Mouse (Mus musculus): ENCODE data around the gene Fnbp1. TPM values are rescaled to one million over a fixed set of nuclear protein-coding genes. Genes with fewer than 3 reads are reported as not detected.

The Fnbp1 gene
- polyA plus RNA-seq, 1 experiment: 46.3 TPM

DNA sequence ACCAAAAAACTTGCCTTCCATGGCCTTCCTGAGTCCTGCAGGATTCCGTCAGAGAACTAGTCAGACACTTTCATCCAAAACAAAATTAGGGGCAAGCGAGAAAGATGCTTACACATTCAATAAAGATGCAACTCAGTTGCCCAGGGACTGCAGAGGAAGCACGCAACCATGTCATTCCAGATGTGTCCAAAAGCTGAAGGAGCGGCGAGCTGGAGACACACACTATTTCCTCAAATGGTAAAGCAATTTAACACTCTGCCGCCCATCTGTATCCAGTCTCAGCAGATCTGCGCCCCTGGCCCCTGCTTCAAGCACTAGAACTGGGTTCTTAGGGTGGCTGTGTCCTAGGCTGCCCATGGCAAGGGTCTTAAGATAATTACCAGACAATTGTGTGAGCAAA lies 66.0 kb downstream of the Fnbp1 start:
- DNase-seq (ENCODE audit: low read depth): no peak
- no peak for TF ChIP-seq POLR2A (IDR thresholded peaks at IDR 0.05; ENCODE audit: borderline replicate concordance, extremely low read depth, insufficient read depth, insufficient read length, poor library complexity, severe bottlenecking)
- no peak for TF ChIP-seq CTCF (IDR thresholded peaks at IDR 0.05; ENCODE audit: borderline replicate concordance, extremely low read depth, insufficient read depth, insufficient read length)

DNA sequence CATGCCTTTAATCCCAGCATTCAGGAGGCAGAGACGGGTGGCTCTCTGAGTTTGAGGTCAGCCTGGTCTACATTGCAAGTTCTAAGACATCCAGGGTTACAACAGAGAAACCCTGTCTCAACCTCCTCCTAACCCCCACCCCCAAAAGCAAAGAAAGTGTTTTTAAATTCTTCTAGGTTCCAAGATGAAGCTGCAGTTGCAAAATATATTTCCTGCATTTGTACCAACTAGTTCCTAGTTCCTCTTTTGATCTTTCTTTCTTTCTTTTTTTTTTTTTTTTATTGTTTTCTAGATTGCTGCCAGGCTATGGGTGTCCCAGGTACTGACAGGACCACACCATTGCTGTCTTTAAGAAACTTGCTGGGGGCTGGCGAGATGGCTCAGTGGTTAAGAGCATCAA lies 66.6 kb downstream of the Fnbp1 start:
- TF ChIP-seq POLR2A (IDR thresholded peaks at IDR 0.05; ENCODE audit: borderline replicate concordance, extremely low read depth, insufficient read depth, insufficient read length, poor library complexity, severe bottlenecking) (no peak), CTCF (IDR thresholded peaks at IDR 0.05; ENCODE audit: borderline replicate concordance, extremely low read depth, insufficient read depth, insufficient read length) (no peak)
- no peak for DNase-seq (ENCODE audit: low read depth)

DNA sequence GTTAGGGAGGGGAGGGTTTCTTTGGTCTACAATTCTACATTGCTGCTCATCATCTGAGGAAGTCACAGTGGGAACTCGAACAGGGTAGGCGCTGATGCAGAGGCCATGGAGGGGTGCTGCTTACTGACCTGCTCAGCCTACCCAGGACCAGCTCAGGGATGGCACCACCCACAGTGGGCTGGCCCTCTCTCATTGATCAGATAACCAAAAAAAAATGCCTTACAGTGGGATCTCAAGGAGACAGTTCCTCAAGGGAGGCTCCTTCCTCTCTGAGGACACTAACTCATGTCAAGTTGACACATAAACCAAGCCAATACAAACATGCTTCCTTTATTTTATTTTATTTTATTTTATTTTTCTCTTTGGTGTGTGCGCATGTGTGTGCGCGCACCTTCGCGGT lies 72.3 kb downstream of the Fnbp1 start:
- TF ChIP-seq CTCF (IDR thresholded peaks at IDR 0.05; ENCODE audit: borderline replicate concordance, extremely low read depth, insufficient read depth, insufficient read length) (no peak), POLR2A (IDR thresholded peaks at IDR 0.05; ENCODE audit: borderline replicate concordance, extremely low read depth, insufficient read depth, insufficient read length, poor library complexity, severe bottlenecking) (no peak)
- no peak for DNase-seq (ENCODE audit: low read depth)

DNA sequence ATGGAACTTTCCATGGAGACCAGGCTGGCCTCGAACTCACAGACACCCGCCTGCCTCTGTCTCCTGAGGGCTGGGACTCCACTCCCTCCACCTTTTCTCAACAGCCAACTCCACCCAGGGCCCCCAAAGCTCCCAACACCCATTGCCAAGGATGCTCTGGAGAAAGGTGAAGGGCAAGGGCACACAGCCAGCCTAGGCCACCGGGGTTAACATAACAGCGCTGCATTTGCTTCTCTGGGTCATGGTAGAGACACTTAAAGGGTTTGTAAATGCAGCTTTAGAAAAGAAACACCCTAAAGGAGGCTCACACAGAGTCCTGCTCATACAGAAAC lies 72.7 kb downstream of the Fnbp1 start:
- no peak for DNase-seq (ENCODE audit: low read depth)
- TF ChIP-seq CTCF (IDR thresholded peaks at IDR 0.05; ENCODE audit: borderline replicate concordance, extremely low read depth, insufficient read depth, insufficient read length) (no peak), POLR2A (IDR thresholded peaks at IDR 0.05; ENCODE audit: borderline replicate concordance, extremely low read depth, insufficient read depth, insufficient read length, poor library complexity, severe bottlenecking) (no peak)

DNA sequence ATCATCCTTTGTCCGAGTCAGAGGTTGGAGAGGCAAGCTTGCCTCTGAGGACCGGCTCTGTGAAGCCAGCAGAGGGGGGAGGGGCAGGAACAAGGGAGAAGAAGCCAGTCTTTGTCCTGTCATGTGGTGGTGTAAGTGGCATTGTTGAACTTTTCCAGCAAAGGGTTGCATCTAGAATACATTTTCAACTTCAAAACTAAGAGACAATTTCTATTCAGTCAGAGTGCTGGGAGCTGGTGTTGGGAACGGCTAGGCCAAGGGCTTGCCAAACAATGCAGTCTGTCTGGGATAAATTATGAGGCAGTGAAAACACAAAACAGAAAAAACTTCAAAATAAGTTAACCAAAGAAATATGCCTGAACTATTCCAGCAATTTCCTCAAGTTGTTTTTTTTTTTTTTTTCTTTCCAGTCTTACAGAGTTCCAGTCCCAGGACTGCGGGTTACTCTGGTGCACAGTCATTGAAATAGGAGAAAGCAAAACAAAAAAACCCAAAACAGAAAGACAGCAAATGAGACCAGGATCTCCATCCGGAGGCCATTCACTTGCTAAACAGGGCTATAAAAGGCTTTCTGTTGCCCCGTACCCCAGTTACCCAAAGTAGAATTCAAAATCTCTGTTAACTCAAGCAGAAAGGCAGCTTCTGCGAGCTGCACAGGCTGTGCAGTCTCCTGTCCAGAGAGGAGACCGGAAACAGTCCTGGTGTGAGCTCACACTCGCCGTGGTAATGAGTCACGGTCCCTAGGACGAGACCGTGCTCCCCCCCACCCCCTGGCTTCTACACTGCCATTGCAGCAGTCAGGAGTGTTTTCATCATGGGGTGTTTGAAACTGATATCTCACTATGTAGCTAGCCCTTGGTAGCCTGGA lies 73.3 kb downstream of the Fnbp1 start:
- peak; percentile 87 for DNase-seq (ENCODE audit: low read depth)
- TF ChIP-seq CTCF (IDR thresholded peaks at IDR 0.05; ENCODE audit: borderline replicate concordance, extremely low read depth, insufficient read depth, insufficient read length) (no peak), POLR2A (IDR thresholded peaks at IDR 0.05; ENCODE audit: borderline replicate concordance, extremely low read depth, insufficient read depth, insufficient read length, poor library complexity, severe bottlenecking) (no peak)

DNA sequence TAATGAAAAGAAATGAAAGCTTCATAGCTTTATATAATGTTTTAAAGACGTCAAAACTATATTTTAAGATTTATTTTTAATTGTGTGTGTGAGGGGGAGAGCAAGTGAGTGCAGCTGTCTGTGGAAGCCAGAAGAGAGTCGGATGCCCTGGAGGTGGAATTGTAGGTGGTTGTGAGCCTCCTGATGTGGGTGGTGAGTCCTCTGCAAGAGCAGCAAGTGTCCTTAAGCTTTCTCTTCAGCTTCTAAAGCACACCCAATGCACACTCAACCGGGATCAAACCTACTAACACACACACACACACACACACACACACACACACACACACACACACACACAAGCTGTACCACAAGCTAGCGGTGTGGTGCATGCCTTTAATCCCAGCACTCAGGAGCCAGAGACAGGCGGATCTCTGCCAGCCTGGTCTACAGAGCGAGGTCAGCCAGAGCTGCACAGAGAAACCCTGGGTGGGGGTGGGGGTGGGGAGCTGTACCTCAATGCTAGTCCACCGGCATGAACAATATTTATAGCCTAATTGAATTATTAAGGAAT lies 74.0 kb downstream of the Fnbp1 start:
- DNase-seq (ENCODE audit: low read depth): no peak
- TF ChIP-seq POLR2A (IDR thresholded peaks at IDR 0.05; ENCODE audit: borderline replicate concordance, extremely low read depth, insufficient read depth, insufficient read length, poor library complexity, severe bottlenecking) (no peak), CTCF (IDR thresholded peaks at IDR 0.05; ENCODE audit: borderline replicate concordance, extremely low read depth, insufficient read depth, insufficient read length) (no peak)

DNA sequence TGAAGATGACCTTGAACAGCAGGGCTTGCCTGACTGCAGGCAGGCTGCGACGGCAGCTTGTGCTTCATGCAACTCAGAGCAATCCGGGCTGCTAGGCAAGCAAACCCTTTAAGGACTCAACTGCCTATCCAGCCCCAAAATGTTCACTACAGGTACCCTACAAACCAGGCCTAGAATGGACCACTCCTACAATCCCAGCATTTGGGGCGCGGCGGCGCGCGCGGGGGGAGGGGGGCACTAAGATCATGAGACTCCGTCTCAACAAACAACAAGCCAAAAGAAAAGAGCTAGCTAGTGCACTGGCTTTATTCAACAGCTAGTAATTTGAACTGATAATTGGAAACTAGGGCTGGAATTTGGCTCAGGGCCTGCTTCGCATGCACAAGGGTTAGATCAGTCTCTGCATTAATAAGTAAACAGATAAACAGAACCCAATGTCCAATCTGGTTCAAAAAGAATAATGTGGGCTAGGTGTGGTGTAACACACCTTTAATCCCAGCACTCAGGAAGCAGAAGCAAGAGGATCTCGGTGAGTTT lies 74.7 kb downstream of the Fnbp1 start:
- TF ChIP-seq CTCF (IDR thresholded peaks at IDR 0.05; ENCODE audit: borderline replicate concordance, extremely low read depth, insufficient read depth, insufficient read length): no peak
- no peak for TF ChIP-seq POLR2A (IDR thresholded peaks at IDR 0.05; ENCODE audit: borderline replicate concordance, extremely low read depth, insufficient read depth, insufficient read length, poor library complexity, severe bottlenecking)
- DNase-seq (ENCODE audit: low read depth): peak; percentile 68

DNA sequence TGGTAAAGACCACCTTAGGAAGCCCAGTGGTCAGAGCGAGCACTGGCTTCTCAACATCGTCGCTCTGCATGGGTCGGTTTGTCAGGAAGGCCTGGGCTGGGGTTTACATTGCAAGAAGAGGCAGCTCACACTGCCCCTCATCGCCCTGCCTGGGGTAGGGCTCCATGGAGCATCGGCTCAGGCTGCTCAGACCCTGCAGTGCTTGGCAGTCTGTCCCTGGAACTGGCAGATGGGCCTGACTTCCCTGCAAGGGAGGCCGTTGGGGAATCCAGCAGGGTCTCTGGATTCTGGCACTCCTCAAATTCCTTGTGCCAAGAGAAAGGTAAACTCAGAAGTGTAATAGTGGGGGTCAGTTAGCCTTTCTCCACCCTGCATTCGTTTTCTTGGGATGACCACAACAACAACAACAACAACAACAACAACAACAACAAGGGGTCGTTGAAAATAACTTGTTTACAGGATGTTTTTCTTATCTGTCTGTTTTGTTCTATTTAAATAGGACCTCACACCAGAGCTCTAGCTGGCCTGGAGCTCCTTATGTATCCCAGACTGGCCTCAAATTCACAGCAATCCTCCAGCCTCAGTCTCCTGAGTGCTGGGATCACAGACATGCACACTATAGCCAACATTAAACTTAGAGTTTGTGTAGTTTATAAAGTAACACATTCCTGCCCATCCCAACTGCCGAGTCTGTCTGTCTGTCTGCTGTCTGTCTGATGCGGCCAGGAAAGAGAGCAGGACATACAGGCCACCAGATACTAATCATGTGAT lies 75.6 kb downstream of the Fnbp1 start:
- DNase-seq (ENCODE audit: low read depth): peak; percentile 61
- TF ChIP-seq CTCF (IDR thresholded peaks at IDR 0.05; ENCODE audit: borderline replicate concordance, extremely low read depth, insufficient read depth, insufficient read length): no peak
- TF ChIP-seq POLR2A (IDR thresholded peaks at IDR 0.05; ENCODE audit: borderline replicate concordance, extremely low read depth, insufficient read depth, insufficient read length, poor library complexity, severe bottlenecking): no peak

DNA sequence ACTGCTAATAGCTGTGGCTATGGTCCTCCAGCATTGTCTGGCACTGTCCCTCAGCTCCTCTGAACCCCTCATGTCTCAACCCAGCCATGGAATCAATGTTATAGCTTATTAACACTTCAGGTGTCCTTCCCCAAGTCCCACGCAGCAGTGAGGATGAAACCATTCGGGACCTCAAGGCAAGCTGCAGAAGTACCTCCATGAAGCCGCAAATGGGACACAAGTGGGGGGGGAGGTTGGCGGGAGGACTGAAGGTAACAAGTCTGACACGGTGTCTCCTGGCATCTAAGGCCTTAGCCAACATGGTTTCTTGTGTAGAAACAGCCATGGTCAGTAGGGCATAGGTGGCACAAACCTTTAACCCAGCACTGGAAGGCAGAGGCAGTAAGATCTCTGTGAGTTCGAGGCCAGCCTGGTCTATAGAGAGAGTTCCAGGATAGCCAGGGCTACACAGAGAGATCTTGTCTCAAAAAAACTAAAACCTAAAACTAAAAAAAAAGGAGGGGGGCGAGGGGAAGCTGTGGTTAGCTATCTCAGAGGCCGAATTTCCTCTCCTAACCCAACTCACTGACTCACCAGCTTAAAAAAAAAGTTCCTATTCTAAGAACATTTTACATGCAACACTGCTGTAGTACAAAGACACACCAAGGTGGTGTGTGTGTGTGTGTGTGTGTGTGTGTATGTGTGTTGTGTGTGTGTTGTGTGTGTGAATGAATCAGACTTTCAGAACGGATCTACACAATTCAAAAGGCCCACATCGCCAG lies 79.8 kb downstream of the Fnbp1 start:
- no peak for DNase-seq (ENCODE audit: low read depth)
- TF ChIP-seq CTCF (IDR thresholded peaks at IDR 0.05; ENCODE audit: borderline replicate concordance, extremely low read depth, insufficient read depth, insufficient read length): no peak
- no peak for TF ChIP-seq POLR2A (IDR thresholded peaks at IDR 0.05; ENCODE audit: borderline replicate concordance, extremely low read depth, insufficient read depth, insufficient read length, poor library complexity, severe bottlenecking)

DNA sequence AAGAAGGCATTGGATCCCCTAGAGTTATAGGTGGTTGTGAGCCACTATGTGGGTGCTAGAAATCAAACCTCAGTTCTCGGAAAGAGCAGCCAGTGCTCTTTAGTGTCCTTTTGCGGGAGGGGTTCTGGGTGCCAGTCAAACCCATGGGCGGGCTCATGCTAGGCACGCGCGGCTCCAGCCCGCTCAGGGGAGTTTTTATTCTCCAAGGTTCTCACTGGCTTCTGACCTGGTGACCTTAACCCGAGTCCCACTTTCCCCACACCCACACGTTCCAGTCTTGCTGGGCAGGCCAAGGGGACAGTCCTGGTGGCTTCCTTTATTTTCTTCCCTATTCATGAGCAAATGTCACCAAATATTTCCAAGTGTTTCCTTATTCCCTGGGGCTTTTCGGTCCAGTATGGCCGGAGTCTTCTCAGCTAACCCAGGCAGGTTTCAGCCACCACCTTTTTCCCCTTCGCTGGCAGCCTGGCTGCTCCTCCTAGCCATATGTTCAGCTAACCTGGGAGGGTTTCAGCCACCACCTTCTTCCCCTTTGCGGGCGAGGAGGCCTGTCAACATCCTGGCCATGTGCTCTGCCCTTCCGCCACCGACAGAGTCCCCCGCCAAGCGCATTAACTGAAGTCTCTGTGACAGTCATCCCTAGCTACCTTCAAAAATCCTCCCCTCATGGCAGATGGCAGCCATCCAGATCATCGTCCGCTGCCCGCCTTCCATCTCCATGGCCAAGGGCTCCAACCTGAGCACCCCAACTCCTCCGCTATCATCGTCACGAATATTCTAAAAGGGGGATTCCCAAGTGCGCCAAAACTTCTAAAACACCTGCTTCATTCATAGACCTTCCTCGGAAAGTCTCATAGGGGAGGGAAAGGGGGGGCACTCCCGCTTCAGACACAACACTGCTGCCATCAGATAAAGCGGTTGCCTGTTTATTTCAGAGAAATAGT lies 80.7 kb downstream of the Fnbp1 start:
- peak; percentile 36 for DNase-seq (ENCODE audit: low read depth)
- TF ChIP-seq CTCF (IDR thresholded peaks at IDR 0.05; ENCODE audit: borderline replicate concordance, extremely low read depth, insufficient read depth, insufficient read length) (no peak), POLR2A (IDR thresholded peaks at IDR 0.05; ENCODE audit: borderline replicate concordance, extremely low read depth, insufficient read depth, insufficient read length, poor library complexity, severe bottlenecking) (no peak)

Data from brain, embryonic 14.5 days (tissue).